Mouse (Mus musculus): ENCODE measurements around the gene Txndc16. TPM values are rescaled to one million over a fixed set of nuclear protein-coding genes. Genes with fewer than 3 reads are reported as not detected.

Gene Txndc16
- polyA plus RNA-seq, 1 experiment from 2014 or later: 25.6 TPM

Other genes with a start within 250 kb of the Txndc16 start
- 0.11 TPM in 1 of 2 replicates, not detected in the other for gene Ptger2, start 232.1 kb downstream of the Txndc16 start, polyA plus RNA-seq (2014; fragmentation: Nextera tagmentation; extraction: Ambion mirVana)
- 6.3 and 7.5 TPM in 2 replicates for gene Gpr137c, start 611 bp downstream of the Txndc16 start, polyA plus RNA-seq (2014; fragmentation: Nextera tagmentation; extraction: Ambion mirVana)
- 32.4 and 34.5 TPM in 2 replicates for gene Ero1l, start 98.4 kb upstream of the Txndc16 start, polyA plus RNA-seq (2014; fragmentation: Nextera tagmentation; extraction: Ambion mirVana)
- 247 TPM in 2 replicates for gene Psmc6, start 109.5 kb upstream of the Txndc16 start, polyA plus RNA-seq (2014; fragmentation: Nextera tagmentation; extraction: Ambion mirVana)
- 35.6 and 38.8 TPM in 2 replicates for gene Styx, start 130.8 kb upstream of the Txndc16 start, polyA plus RNA-seq (2014; fragmentation: Nextera tagmentation; extraction: Ambion mirVana)
- 39.7 and 40.3 TPM in 2 replicates for gene Gnpnat1, start 184.6 kb upstream of the Txndc16 start, polyA plus RNA-seq (2014; fragmentation: Nextera tagmentation; extraction: Ambion mirVana)

All from neural tube, embryonic 11.5 days (tissue).